Mouse (Mus musculus): ENCODE results near the gene Naf1.

DNA sequence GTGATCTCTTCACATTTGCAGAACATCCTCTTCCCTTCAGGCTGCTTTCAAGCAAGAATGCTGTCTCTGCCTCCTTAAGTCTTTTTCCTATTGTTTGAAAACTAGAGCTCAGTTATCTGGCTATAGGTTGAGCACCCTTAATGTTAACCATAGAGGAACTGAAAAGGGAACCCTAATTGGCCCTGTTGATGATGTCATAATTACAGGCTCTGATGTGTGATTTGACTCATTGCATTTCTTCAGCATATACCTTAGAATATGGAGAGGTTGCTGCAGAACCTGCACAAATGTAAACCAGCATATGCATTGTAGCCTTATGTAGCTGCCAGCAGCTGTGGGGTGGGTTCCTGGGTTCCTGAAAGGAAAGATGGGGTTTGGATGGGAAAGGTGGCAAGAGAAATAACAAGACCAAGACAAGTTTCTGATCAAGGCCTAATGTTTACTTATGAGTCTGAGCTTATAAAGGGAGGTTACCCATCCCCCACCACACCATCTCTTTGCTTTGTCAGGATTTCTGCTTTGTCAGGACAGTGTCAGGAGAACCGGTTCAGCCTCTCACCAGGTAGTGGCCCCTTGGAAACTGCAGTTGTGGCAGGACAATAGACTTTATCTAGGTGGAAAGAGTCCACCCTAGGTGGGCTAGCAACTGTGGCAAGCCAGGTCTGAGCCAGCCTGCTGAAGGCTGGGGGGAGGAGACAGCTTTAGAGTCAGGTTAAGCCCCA lies 9.4 kb downstream of the Naf1 start:
- TF ChIP-seq CTCF (IDR thresholded peaks at IDR 0.05; ENCODE audit: control insufficient read depth, insufficient read depth, insufficient read length) (no peak), MAX (IDR thresholded peaks at IDR 0.05) (no peak), USF1 (IDR thresholded peaks at IDR 0.05; ENCODE audit: low read depth) (no peak), CEBPB (IDR thresholded peaks at IDR 0.05; ENCODE audit: low read depth) (no peak), MYOD1 (IDR thresholded peaks at IDR 0.05; ENCODE audit: control insufficient read depth, insufficient read length, low read depth) (no peak)

Data from C2C12 (cell line).